Mouse (Mus musculus) hindbrain, embryonic 10.5 days (tissue): ENCODE data around the gene Strap. TPM values are rescaled to one million over a fixed set of nuclear protein-coding genes. Genes with fewer than 3 reads are reported as not detected.

Experiments
- DNase-seq: peaks from one replicate; pipeline ENCODE4 v3.0.0-alpha.2; 2017; ENCODE audit warnings: low spot score
- H3K27ac ChIP-seq: fragments of 300-500 bp; sonication (generic); 2 replicates; pipeline ENCODE4 v1.5.1; 2016; ENCODE audit warnings: mild to moderate bottlenecking, moderate library complexity
- H3K27me3 ChIP-seq: fragments of 300-500 bp; sonication (generic); 2 replicates; pipeline ENCODE4 v1.6.1; 2016; ENCODE audit warnings: mild to moderate bottlenecking; ENCODE audit not compliant: poor library complexity, insufficient read depth, severe bottlenecking
- H3K36me3 ChIP-seq: fragments of 300-500 bp; sonication (generic); 2 replicates; pipeline ENCODE4 v1.6.1; 2016; ENCODE audit warnings: mild to moderate bottlenecking, moderate library complexity
- H3K4me1 ChIP-seq: fragments of 300-500 bp; sonication (generic); replicated peaks from 2 replicates; pipeline ENCODE4 v1.6.1; 2016; ENCODE audit warnings: mild to moderate bottlenecking
- H3K4me3 ChIP-seq: fragments of 300-500 bp; sonication (generic); 2 replicates; pipeline ENCODE4 v1.5.1; 2016; ENCODE audit warnings: mild to moderate bottlenecking, moderate library complexity
- H3K9me3 ChIP-seq: fragments of 300-500 bp; sonication (generic); 2 replicates; pipeline ENCODE4 v1.6.1; 2016; ENCODE audit warnings: mild to moderate bottlenecking, moderate library complexity
- WGBS: fragments of 180-500 bp; shearing (Covaris S2); methylation state at CpG from one replicate; pipeline ENCODE4 v1.1.7; 2016; 5-methylcytosine and 5-hydroxymethylcytosine counted together
- polyA plus RNA-seq: library from polyadenylated mRNA; unstranded; fragments of >200 nt; fragmentation: Nextera tagmentation; extraction: Ambion mirVana; gene quantifications from 2 replicates; pipeline ENCODE4 v1.2.1, GENCODE M21; 2016

Strap gene
- 176 and 215 TPM in 2 replicates for polyA plus RNA-seq

GRCm38 (mm10) chr6:137734846-137735609 lies at the start of gene Strap:
TSS of gene Strap (plus strand) at chr6:137735078.
- Histone ChIP-seq H3K36me3 (peaks cover 35% of the 10 kb centered on the region), H3K4me3 (peak within 1 kb of the TSS; percentile 94), H3K27me3 (peaks cover 8% of the 10 kb centered on the region; the same call in 1 of the 2 replicates), H3K27ac (peak within 1 kb of the TSS; percentile 94), H3K4me1 (peaks cover 20% of the 10 kb centered on the region), H3K9me3 (no peaks in the 10 kb centered on the region)
- under 1% methylated on average over 82 of the region's 86 CpGs for WGBS
- DNase-seq, result peak; percentile 98

- no peaks in the 10 kb centered on the region for H3K36me3 ChIP-seq
- H3K9me3 ChIP-seq, result no peaks in the 10 kb centered on the region
- no peak for DNase-seq
- no peak overlapping the region for H3K27ac ChIP-seq
- WGBS, result 91% methylated on average over 5 of the region's 5 CpGs
- no peak overlapping the region for H3K4me3 ChIP-seq
- no peaks in the 10 kb centered on the region for H3K4me1 ChIP-seq
- no peaks in the 10 kb centered on the region for H3K27me3 ChIP-seq
Measured at GRCm38 (mm10) chr6:137687667-137688066, 47.2 kb upstream of the Strap start.

DNA sequence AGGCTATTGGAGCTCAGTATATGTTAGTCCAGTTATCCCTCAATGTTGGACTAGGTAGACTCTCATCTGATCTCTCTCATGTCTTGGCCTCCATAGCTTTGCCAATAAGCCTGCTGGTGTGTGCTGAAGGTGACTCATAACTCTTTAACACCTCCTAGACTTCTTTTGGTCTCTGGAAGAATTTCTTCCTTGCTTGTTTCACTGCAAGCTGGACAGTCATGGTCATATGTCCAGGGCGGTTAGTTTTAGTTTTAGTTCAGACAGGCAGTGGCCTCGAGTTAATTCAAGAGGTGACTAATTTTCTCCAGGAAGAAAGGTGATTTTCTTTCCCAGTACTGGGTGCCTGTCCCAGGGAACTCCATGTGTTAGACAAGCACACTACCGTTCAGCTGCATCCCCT lies 46.8 kb upstream of the Strap start:
- WGBS, result 87% methylated on average over 3 of the region's 3 CpGs
- Histone ChIP-seq H3K36me3 (no peaks in the 10 kb centered on the region), H3K9me3 (no peaks in the 10 kb centered on the region), H3K4me3 (no peak overlapping the region), H3K27me3 (no peaks in the 10 kb centered on the region), H3K27ac (no peak overlapping the region), H3K4me1 (no peaks in the 10 kb centered on the region)
- no peak for DNase-seq

GRCm38 (mm10) chr6:137688506-137689105 lies 46.3 kb upstream of the Strap start:
- H3K4me3 ChIP-seq, result no peak overlapping the region
- no peaks in the 10 kb centered on the region for H3K9me3 ChIP-seq
- no peak for DNase-seq
- no peaks in the 10 kb centered on the region for H3K27me3 ChIP-seq
- WGBS, result 89% methylated on average over 11 of the region's 11 CpGs
- H3K27ac ChIP-seq, result no peak overlapping the region
- no peaks in the 10 kb centered on the region for H3K36me3 ChIP-seq
- H3K4me1 ChIP-seq, result no peaks in the 10 kb centered on the region

DNA sequence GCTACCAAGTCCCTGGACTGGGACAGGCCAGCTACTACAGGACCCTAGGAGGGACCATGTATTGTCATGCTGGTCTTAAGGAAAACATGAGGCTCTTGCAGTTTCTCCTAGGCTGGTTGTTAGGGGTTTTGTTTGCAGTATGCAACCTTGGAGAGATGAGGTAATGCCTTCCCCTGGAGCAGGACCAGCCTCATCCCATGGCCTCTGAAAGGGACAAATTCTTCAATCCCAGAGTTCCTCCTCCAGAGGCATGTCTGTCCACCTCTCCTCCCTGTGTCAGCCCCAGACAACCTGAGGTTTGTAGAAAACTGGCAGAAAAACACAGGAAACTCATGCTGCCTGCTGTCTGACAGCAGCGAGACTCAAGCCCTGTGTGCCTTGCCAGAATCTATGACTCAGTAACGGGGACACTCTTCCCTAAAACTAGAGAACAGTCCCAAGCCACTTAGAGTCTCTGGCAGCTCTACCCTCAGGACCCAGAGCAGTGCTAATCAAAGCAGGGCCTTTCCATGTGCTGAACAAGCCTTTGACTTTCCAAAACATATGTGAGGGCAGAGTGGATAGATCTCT lies 44.2 kb upstream of the Strap start:
- DNase-seq, result no peak
- no peaks in the 10 kb centered on the region for H3K27me3 ChIP-seq
- H3K4me3 ChIP-seq, result no peak overlapping the region
- WGBS, result 89% methylated on average over 2 of the region's 2 CpGs
- no peaks in the 10 kb centered on the region for H3K9me3 ChIP-seq
- H3K4me1 ChIP-seq, result no peaks in the 10 kb centered on the region
- H3K36me3 ChIP-seq, result no peaks in the 10 kb centered on the region
- H3K27ac ChIP-seq, result no peak overlapping the region

DNA sequence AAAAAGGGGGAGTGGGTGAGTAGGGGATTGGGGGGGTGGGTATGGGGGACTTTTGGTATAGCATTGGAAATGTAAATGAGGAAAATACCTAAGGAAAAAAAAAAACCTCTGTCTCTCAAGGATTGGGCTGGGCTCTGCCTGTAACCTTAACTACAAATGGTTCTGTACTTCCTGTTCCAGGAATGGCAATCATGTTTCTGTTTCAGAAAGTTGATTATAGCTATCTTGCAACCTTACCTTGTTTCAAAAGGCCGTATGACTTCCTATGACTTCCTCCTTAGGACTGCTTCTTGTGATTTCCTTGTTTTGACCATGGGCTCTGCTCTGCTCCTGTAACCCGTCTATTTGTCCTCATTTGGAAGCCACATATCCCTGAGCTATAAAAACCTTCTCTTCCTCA lies 40.6 kb upstream of the Strap start:
- Histone ChIP-seq H3K9me3 (no peaks in the 10 kb centered on the region), H3K4me3 (no peak overlapping the region), H3K4me1 (no peaks in the 10 kb centered on the region), H3K27me3 (no peaks in the 10 kb centered on the region), H3K27ac (no peak overlapping the region), H3K36me3 (no peaks in the 10 kb centered on the region)
- 83% methylated on average over 2 of the region's 2 CpGs for WGBS
- DNase-seq, result no peak

- Histone ChIP-seq H3K4me3 (no peak overlapping the region), H3K36me3 (no peaks in the 10 kb centered on the region), H3K9me3 (no peaks in the 10 kb centered on the region), H3K27me3 (no peaks in the 10 kb centered on the region), H3K4me1 (no peaks in the 10 kb centered on the region), H3K27ac (no peak overlapping the region)
- no peak for DNase-seq
- WGBS, result 94% methylated on average over 8 of the region's 8 CpGs
Measured at GRCm38 (mm10) chr6:137695046-137695445, 39.8 kb upstream of the Strap start.

GRCm38 (mm10) chr6:137696445-137697204 lies 38.3 kb upstream of the Strap start:
- H3K4me3 ChIP-seq, result no peak overlapping the region
- no peaks in the 10 kb centered on the region for H3K27me3 ChIP-seq
- no peaks in the 10 kb centered on the region for H3K4me1 ChIP-seq
- H3K27ac ChIP-seq, result no peak overlapping the region
- no peaks in the 10 kb centered on the region for H3K9me3 ChIP-seq
- DNase-seq, result no peak
- 80% methylated on average over 8 of the region's 8 CpGs for WGBS
- no peaks in the 10 kb centered on the region for H3K36me3 ChIP-seq

GRCm38 (mm10) chr6:137699434-137699833 lies 35.4 kb upstream of the Strap start:
- Histone ChIP-seq H3K4me1 (no peaks in the 10 kb centered on the region), H3K27me3 (no peaks in the 10 kb centered on the region), H3K4me3 (no peak overlapping the region), H3K36me3 (no peaks in the 10 kb centered on the region), H3K27ac (no peak overlapping the region), H3K9me3 (no peaks in the 10 kb centered on the region)
- DNase-seq, result no peak
- 93% methylated on average over 7 of the region's 7 CpGs for WGBS

GRCm38 (mm10) chr6:137702186-137702585 lies 32.7 kb upstream of the Strap start:
- WGBS, result 85% methylated on average over 3 of the region's 3 CpGs
- no peak for DNase-seq

DNA sequence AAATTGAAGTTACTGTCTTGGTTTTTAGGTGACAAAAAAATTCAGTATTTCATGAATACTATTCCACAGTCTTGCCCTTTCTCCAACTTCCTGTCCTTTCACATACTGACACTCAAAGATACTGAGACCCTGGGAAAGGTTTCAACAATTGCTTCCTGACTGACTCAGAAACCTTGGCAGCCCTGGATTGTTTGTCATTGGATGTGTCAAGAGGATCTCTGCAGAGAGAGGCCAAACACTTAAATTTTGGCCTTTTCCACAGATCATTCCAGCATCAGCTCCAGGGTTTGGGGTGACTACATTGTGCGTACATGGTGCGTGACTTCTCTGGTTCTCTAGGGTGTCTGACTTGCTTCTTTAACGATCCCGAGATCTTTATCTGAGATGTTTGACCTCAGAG lies 32.0 kb upstream of the Strap start:
- no peak overlapping the region for H3K27ac ChIP-seq
- no peaks in the 10 kb centered on the region for H3K36me3 ChIP-seq
- H3K4me3 ChIP-seq, result no peak overlapping the region
- no peaks in the 10 kb centered on the region for H3K27me3 ChIP-seq
- H3K9me3 ChIP-seq, result no peaks in the 10 kb centered on the region
- no peak for DNase-seq
- WGBS, result 90% methylated on average over 4 of the region's 4 CpGs
- no peaks in the 10 kb centered on the region for H3K4me1 ChIP-seq

More at GRCm38 (mm10) chr6:137702186-137702585, 32.7 kb upstream of the Strap start:
- H3K4me3 ChIP-seq, result no peak overlapping the region
- no peaks in the 10 kb centered on the region for H3K27me3 ChIP-seq
- H3K4me1 ChIP-seq, result no peaks in the 10 kb centered on the region
- no peak overlapping the region for H3K27ac ChIP-seq
- H3K36me3 ChIP-seq, result no peaks in the 10 kb centered on the region
- no peaks in the 10 kb centered on the region for H3K9me3 ChIP-seq

- Histone ChIP-seq H3K36me3 (no peaks in the 10 kb centered on the region), H3K9me3 (no peaks in the 10 kb centered on the region), H3K27me3 (no peaks in the 10 kb centered on the region), H3K4me3 (no peak overlapping the region), H3K27ac (no peak overlapping the region), H3K4me1 (no peaks in the 10 kb centered on the region)
- 87% methylated on average over 7 of the region's 7 CpGs for WGBS
- no peak for DNase-seq
Measured at GRCm38 (mm10) chr6:137703431-137703830, 31.4 kb upstream of the Strap start.
